Mouse (Mus musculus) C2C12 (cell line): ENCODE measurements around the gene Tesc.

Source experiments
- CEBPB ChIP-seq: IDR thresholded peaks from one replicate; pipeline ENCODE4 v1.6.1; 2011; ENCODE audit warnings: low read depth, mild to moderate bottlenecking, control low read depth, moderate library complexity
- CTCF ChIP-seq: IDR thresholded peaks from one replicate; pipeline ENCODE4 v1.5.1; 2011; ENCODE audit not compliant: control insufficient read depth, insufficient read depth, insufficient read length
- FOSL1 ChIP-seq: IDR thresholded peaks from one replicate; pipeline ENCODE4 v1.8.0; 2011; ENCODE audit warnings: mild to moderate bottlenecking, low read length; ENCODE audit not compliant: poor library complexity, insufficient read depth, severe bottlenecking
- MAX ChIP-seq: IDR thresholded peaks from one replicate; pipeline ENCODE4 v1.6.1; 2011; ENCODE audit warnings: mild to moderate bottlenecking, control low read depth

DNA sequence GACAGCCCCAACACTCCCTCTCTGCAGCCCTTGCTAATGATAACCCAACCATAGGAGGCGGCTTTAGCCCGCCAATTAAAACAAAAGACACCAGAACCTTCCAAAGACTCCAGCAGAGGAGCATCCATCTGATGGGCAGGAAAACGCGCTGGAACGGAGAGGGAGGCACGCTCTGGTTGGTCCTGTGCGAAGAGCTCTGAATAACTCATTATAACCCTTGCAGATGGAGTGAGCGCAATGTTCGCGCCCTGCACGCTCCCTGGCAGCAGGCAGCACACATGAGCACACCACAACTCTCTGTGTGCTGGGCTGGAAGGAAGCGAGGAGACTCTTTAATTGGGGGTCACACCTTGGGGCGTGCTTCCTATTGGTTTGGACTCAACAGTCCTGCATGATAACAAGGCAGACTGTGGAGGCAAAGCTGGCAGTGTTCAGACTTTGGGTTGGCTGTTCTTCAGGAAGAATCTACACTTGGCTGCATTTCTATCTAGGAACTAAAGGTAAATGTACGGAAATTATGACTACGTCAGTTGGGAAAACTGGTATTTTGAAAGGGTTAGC is 45.8 kb downstream of the Tesc start:
- TF ChIP-seq CTCF: no peak
- TF ChIP-seq CEBPB: no peak
- TF ChIP-seq MAX: no peak
- no peak for TF ChIP-seq FOSL1
